Mouse (Mus musculus): Measurements from ENCODE around the gene Gab1.

DNA sequence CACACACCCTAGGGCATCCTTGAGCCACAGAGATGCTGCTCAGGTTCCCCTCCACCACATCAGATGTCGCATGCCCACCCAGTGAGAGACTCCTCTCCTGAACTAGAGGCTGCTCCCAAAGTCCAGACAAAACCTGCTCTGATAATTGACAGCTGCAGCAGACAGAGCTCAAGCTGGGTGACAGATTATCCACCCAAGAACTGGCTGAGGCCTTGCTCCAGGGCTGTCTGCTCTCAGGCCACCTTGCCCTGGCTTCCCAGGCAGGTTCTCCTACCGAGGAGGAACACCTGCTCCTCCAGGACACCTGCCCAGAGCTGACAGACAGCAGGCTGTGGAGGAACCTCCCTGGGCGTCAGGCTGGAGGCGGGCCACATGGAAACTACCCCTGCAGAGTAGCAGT lies 7.6 kb downstream of the Gab1 start:
- no peak for TF ChIP-seq CTCF (conservative IDR thresholded peaks at IDR 0.05; ENCODE audit: low read length)
- no peak for TF ChIP-seq POU5F1 (IDR thresholded peaks at IDR 0.05; ENCODE audit: borderline replicate concordance, low read length)

All from E14TG2a.4 (cell line).